Mouse (Mus musculus): ENCODE data around the gene Foxp1. TPM values are rescaled to one million over a fixed set of nuclear protein-coding genes. Genes with fewer than 3 reads are reported as not detected.

Gene Foxp1
- polyA plus RNA-seq, 1 experiment from 2014 or later = 103 TPM

DNA sequence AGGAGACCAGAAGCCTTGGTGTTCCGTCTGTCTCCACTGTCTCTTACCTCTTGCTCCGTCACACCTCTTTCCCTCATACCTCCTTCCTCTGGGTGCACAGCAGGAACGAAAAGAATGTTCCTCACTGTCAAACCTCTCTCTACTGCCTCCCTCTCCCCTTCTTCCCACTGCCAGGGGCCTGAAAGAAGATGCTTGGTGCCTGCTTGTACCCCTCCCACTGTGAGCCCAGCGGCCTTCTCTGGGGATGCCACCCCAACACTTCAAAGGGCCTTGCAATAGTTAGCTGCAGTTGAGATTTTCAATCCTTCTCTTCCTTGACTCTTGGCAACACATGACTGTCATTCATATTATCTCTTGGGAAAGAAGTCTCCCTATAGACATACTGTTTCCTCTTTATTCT, 339.7 kb downstream of the Foxp1 start:
- no peaks in the 10 kb centered on the region for H3K27me3 ChIP-seq (replicated peaks)
- no peak overlapping the region for H3K4me2 ChIP-seq (replicated peaks)
- 85% methylated on average over 4 of the region's 4 CpGs for WGBS
- no peak overlapping the region for H3K9ac ChIP-seq
- no peak for ATAC-seq
- no peaks in the 10 kb centered on the region for H3K4me1 ChIP-seq (replicated peaks)
- H3K36me3 ChIP-seq = no peaks in the 10 kb centered on the region
- no peak overlapping the region for H3K4me3 ChIP-seq (replicated peaks)
- no peaks in the 10 kb centered on the region for H3K9me3 ChIP-seq
- H3K27ac ChIP-seq = no peak overlapping the region

DNA sequence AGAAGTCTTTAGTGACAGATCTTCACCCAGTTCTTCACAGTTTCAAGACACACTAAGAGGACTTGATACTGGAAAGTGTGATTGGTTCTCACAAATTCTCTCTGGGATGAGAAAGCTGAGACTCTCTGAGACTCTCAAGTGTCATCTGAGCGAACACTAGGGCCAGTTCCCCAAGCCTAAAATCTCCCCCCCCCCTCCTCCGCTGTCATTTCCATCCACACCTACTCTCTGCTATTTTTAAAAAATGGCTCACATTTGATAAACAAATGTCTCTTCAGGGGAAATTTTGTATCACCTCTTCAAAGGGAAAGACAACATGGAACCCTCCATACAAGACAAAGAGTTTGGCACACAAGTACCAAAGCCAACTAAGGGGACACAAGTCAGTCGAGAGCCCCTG, 346.3 kb downstream of the Foxp1 start:
- no peaks in the 10 kb centered on the region for H3K36me3 ChIP-seq
- no peak for ATAC-seq
- WGBS = 93% methylated on average over 3 of the region's 3 CpGs
- no peak overlapping the region for H3K4me3 ChIP-seq (replicated peaks)
- H3K4me2 ChIP-seq (replicated peaks) = no peak overlapping the region
- peaks cover 16% of the 10 kb centered on the region for H3K4me1 ChIP-seq (replicated peaks)
- no peaks in the 10 kb centered on the region for H3K9me3 ChIP-seq
- no peaks in the 10 kb centered on the region for H3K27me3 ChIP-seq (replicated peaks)
- H3K27ac ChIP-seq = no peak overlapping the region
- no peak overlapping the region for H3K9ac ChIP-seq

DNA sequence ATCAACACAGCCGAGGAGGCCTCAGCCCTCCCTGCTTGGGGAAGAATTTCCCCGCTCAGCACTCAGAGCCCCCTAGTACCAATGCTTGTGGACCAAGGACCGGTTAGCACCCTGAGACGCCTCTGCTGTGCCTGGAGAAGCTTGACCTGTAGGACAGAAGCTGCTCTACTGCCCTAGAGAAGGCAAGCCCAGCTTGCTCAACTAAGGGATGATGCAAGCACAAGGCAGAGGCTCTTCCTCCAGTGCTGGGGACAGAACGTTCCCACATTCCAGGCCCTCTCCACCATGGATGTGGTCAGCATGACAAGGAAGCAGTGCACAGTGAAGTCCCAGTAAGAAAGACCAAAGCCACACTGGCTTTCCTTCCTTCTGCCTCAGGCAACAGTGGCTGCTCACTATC, 347.1 kb downstream of the Foxp1 start:
- Histone ChIP-seq H3K4me1 (replicated peaks) (peaks cover 16% of the 10 kb centered on the region), H3K27ac (peak overlapping the region; percentile 37; the same call in 1 of the 2 replicates), H3K4me3 (replicated peaks) (no peak overlapping the region), H3K4me2 (replicated peaks) (no peak overlapping the region), H3K27me3 (replicated peaks) (no peaks in the 10 kb centered on the region), H3K9ac (no peak overlapping the region), H3K36me3 (no peaks in the 10 kb centered on the region), H3K9me3 (no peaks in the 10 kb centered on the region)
- 51% methylated on average over 5 of the region's 5 CpGs for WGBS
- peak; percentile 50 for ATAC-seq

DNA sequence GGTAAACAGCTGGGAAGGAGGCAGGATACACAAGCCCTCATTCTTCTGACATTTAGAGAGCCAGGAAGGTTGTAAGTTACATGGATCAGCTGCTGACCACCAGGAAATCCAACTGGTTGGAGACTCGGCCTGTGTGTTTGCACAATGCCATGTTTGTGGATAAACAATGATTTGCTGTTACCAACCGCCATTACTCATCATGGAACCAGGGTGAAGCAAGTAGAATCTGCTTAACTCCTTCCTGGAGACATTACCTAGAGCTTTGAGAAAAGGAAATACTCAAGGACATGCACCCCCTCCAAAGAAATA, 348.7 kb downstream of the Foxp1 start:
- Histone ChIP-seq H3K4me2 (replicated peaks) (peak overlapping the region; percentile 45; the same call in 1 of the 2 replicates), H3K9ac (no peak overlapping the region), H3K36me3 (no peaks in the 10 kb centered on the region), H3K27ac (peak overlapping the region; percentile 80; the same call in 1 of the 2 replicates), H3K27me3 (replicated peaks) (no peaks in the 10 kb centered on the region), H3K9me3 (no peaks in the 10 kb centered on the region), H3K4me1 (replicated peaks) (peaks cover 17% of the 10 kb centered on the region), H3K4me3 (replicated peaks) (no peak overlapping the region)
- ATAC-seq = no peak
- WGBS = 27% methylated on average over 2 of the region's 2 CpGs

DNA sequence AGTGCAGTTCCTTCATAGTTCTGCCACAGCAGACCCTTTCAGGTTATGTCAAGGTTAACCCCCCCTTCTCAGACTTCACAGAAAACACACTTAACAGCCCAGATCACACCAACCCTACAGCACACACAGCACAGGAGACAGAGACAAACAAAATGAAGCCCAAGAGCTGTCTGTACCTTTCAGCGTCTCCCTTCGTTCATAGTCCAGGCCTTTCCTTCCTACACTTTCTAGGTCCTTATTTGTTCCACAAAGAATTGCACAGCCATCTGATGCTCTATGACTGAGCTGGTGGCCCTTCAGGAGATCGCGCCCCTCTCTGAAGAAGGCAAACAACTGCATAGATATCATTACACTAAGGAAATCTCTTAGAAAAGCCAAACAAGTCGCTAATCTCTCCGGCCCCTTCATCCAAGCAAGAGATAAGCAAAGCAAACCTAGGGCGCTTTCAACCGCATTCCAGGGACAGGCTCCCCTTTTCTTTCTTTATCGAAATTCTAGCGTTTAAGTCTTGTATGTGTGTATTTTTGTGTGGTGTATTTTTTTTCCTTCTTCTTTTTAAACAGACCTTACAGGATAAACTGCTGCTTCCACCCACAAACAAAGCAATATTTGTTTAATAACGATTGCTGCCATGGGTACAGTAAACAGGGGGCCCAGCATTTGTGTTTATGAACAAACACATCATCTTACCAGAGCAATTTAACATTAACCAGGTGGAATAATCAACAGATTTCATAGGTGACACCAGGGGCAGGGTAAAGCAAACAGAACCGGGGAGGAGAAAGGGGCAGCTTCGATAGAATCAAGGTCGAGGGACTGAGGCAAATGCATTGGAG, 349.2 kb downstream of the Foxp1 start:
- Histone ChIP-seq H3K9me3 (no peaks in the 10 kb centered on the region), H3K9ac (peak overlapping the region; percentile 14; the same call in 1 of the 2 replicates), H3K4me1 (replicated peaks) (peaks cover 19% of the 10 kb centered on the region), H3K36me3 (no peaks in the 10 kb centered on the region), H3K27me3 (replicated peaks) (no peaks in the 10 kb centered on the region), H3K27ac (peak overlapping the region; percentile 80), H3K4me3 (replicated peaks) (0 out of 2 replicates have a peak overlapping the region, but pooled peaks have one; percentile 3), H3K4me2 (replicated peaks) (peak overlapping the region; percentile 45)
- 27% methylated on average over 14 of the region's 14 CpGs for WGBS
- ATAC-seq = peak; percentile 57

DNA sequence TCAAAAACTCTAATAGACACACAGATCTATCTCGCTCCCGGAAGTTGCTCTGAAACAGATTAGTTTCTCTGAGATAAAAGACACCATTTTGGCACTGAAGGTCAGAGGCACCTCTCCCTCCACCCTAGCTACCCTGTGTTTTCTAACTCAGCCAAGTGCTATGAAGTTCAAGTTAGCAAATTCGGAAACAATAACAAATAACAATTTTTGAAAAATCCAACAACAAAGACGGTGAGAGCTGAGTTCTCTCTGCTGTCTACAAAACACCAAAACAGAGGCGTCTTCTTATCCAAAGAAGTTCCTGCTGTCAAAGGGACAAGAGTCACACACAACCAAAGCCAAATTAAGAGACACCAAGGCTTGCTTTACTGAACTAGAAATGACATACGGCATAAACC, 349.9 kb downstream of the Foxp1 start:
- Histone ChIP-seq H3K4me2 (replicated peaks) (peak overlapping the region; percentile 45), H3K9me3 (no peaks in the 10 kb centered on the region), H3K9ac (no peak overlapping the region), H3K27ac (peak overlapping the region; percentile 80), H3K36me3 (no peaks in the 10 kb centered on the region), H3K27me3 (replicated peaks) (no peaks in the 10 kb centered on the region), H3K4me1 (replicated peaks) (peaks cover 19% of the 10 kb centered on the region), H3K4me3 (replicated peaks) (0 out of 2 replicates have a peak overlapping the region, but pooled peaks have one; percentile 3)
- 47% methylated on average over 6 of the region's 6 CpGs for WGBS
- no peak for ATAC-seq

DNA sequence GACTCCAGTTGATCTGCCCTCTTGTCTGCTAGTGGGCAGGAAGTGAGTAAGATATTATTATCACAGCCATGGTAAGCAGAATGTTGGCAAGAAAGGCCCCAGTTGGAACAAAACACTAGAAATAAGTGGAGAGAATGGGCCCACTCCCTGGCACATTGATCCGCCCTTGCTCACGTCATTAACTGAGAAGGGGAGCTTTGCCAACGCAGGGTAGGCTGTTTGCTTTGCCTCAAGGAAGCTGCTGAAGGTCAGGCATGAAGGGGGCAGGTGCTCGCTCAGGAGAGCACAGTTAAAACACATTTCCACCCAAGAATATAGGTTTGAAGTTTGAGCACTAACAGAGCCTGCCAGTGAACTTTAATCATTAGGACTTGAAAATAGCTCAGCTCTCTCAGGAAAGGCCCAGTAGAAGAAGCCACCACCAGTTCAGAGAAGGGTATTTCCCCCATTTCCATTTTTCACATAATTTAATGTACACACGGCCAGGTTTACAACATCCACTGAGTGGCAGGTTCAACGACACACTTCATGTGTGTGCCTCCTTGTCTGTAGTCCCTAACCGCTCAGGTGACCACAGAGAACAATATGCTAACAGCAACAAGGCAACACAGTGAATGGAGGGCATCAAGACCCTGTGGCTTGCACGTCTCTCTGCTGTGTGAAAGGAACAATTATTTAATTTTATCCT, 350.5 kb downstream of the Foxp1 start:
- no peaks in the 10 kb centered on the region for H3K9me3 ChIP-seq
- 56% methylated on average over 8 of the region's 8 CpGs for WGBS
- no peaks in the 10 kb centered on the region for H3K27me3 ChIP-seq (replicated peaks)
- H3K4me2 ChIP-seq (replicated peaks) = peak overlapping the region; percentile 45; the same call in 1 of the 2 replicates
- H3K4me1 ChIP-seq (replicated peaks) = peaks cover 21% of the 10 kb centered on the region
- no peak overlapping the region for H3K4me3 ChIP-seq (replicated peaks)
- ATAC-seq = peak; percentile 46; the same call in 1 of the 2 replicates
- no peaks in the 10 kb centered on the region for H3K36me3 ChIP-seq
- peak overlapping the region; percentile 80 for H3K27ac ChIP-seq
- no peak overlapping the region for H3K9ac ChIP-seq

DNA sequence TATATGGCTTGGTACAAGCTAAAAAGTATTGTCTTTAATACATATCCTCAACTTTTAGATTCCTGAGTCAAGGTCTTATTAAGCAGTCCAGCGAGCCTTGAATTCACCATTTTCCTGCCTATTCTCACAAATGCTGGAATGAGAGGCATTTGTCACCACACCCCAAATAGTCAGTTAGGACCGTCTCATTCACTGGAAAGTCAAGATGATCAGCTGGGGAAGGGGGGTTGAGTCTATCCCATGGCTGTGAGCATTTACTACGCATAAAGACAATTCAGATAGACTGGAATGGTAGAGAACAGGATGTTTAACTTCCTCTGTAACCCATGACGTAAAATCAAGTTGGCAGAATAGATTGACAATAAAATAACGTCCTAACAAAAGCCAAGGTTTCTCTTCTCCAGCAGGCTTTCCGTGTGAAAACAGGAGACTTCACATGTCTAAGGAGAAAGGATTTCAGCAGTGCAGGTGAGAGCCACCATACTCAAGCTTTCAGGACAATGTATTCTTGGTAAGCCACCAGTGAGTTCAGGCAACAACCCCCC, 351.2 kb downstream of the Foxp1 start:
- peaks cover 23% of the 10 kb centered on the region for H3K4me1 ChIP-seq (replicated peaks)
- WGBS = 53% methylated on average over 6 of the region's 6 CpGs
- H3K27me3 ChIP-seq (replicated peaks) = no peaks in the 10 kb centered on the region
- no peak overlapping the region for H3K4me3 ChIP-seq (replicated peaks)
- no peak overlapping the region for H3K9ac ChIP-seq
- no peaks in the 10 kb centered on the region for H3K36me3 ChIP-seq
- H3K4me2 ChIP-seq (replicated peaks) = peak overlapping the region; percentile 45; the same call in 1 of the 2 replicates
- no peak for ATAC-seq
- H3K9me3 ChIP-seq = no peaks in the 10 kb centered on the region
- peak overlapping the region; percentile 80 for H3K27ac ChIP-seq

DNA sequence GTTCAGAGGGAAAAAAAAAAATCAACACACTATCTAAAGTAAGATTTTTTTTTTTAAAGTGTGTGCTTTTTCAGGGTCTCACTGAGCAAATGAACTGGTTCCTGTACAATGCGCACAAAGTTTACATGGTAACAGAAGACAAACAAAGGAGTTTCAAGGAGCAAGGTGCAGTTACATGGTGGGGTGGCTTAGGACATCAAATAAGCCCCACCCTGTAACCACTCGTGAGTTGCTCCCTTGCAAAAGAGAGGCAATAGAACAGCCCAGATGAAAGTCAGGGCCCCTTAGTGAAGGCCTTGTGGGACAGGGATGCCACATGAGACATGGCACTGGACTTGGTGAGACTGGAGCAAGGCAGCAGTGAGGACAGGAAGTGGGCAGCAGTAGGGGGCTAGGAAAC, 353.8 kb downstream of the Foxp1 start:
- H3K4me1 ChIP-seq (replicated peaks) = peaks cover 14% of the 10 kb centered on the region
- H3K27ac ChIP-seq = peak overlapping the region; percentile 62
- H3K27me3 ChIP-seq (replicated peaks) = no peaks in the 10 kb centered on the region
- no peaks in the 10 kb centered on the region for H3K36me3 ChIP-seq
- WGBS = 67% methylated on average over 2 of the region's 2 CpGs
- H3K9ac ChIP-seq = no peak overlapping the region
- H3K4me3 ChIP-seq (replicated peaks) = no peak overlapping the region
- peak; percentile 79 for ATAC-seq
- no peaks in the 10 kb centered on the region for H3K9me3 ChIP-seq
- H3K4me2 ChIP-seq (replicated peaks) = no peak overlapping the region

DNA sequence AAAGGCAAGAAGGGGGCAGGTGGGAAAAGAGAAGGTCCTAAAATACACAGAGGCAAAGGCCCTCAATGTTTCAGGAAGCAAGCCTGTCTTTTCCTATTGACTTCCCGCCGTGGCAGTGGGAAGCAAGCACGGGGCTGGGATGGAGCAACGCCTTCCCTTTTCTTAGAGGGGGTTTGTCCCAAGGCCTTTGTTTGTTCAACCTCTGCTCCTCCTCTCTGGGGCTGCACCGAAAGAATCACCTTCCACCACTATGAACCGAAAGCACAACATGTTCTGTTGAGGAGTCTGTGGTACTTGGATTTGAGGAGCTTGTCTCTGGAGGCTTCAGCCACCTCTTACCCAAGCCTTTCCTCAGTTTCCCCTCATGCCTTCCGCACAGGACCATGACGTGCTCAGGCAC, 355.5 kb downstream of the Foxp1 start:
- H3K27ac ChIP-seq = no peak overlapping the region
- H3K9me3 ChIP-seq = no peaks in the 10 kb centered on the region
- H3K4me3 ChIP-seq (replicated peaks) = no peak overlapping the region
- H3K4me2 ChIP-seq (replicated peaks) = no peak overlapping the region
- 69% methylated on average over 8 of the region's 8 CpGs for WGBS
- H3K9ac ChIP-seq = no peak overlapping the region
- ATAC-seq = no peak
- peaks cover 7% of the 10 kb centered on the region; the same call in 1 of the 2 replicates for H3K4me1 ChIP-seq (replicated peaks)
- H3K27me3 ChIP-seq (replicated peaks) = no peaks in the 10 kb centered on the region
- H3K36me3 ChIP-seq = no peaks in the 10 kb centered on the region

DNA sequence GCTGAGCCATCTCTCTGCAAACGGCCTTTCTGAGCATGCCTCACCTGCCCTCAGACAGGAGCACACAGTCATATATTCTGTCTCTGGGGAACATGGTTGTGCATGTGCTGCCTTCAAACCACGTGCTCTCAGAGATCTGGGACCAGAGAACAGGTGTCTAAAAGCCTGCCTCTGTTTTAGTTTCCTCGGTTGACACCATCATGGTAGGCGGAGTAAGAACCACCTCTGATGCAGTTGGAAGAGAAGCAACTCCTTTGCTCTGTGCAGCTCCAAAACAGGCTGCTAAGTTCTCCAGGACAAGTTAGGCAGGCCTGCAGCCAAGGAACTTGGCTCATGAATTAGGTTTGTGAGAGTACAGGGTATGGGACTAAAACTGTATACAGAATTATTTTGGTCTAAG, 356.4 kb downstream of the Foxp1 start:
- no peaks in the 10 kb centered on the region for H3K27me3 ChIP-seq (replicated peaks)
- 76% methylated on average over 4 of the region's 4 CpGs for WGBS
- peaks cover 7% of the 10 kb centered on the region; the same call in 1 of the 2 replicates for H3K4me1 ChIP-seq (replicated peaks)
- no peaks in the 10 kb centered on the region for H3K9me3 ChIP-seq
- ATAC-seq = no peak
- H3K9ac ChIP-seq = no peak overlapping the region
- H3K4me2 ChIP-seq (replicated peaks) = no peak overlapping the region
- no peak overlapping the region for H3K4me3 ChIP-seq (replicated peaks)
- no peaks in the 10 kb centered on the region for H3K36me3 ChIP-seq
- H3K27ac ChIP-seq = no peak overlapping the region

DNA sequence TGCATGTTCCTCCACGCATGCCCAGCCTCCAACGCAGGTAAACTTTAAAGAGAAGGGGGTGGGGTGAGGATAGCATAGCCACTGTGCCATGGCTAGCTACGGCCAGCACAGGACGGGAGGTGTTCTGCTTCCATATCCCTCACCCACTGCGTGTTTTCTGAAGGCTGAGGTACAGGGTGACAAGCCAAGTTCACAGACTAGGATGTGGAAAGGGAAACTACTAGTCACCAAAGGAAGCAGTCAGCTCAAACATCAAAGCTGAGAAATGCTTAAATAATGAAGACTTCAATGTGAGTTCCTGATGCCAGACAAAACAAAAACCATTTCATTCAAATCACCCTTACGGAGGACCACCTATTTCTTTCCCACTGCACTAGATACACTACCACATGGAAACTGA, 357.8 kb downstream of the Foxp1 start:
- 87% methylated on average over 6 of the region's 6 CpGs for WGBS
- Histone ChIP-seq H3K4me1 (replicated peaks) (peaks cover 7% of the 10 kb centered on the region; the same call in 1 of the 2 replicates), H3K9ac (no peak overlapping the region), H3K9me3 (no peaks in the 10 kb centered on the region), H3K27ac (no peak overlapping the region), H3K36me3 (no peaks in the 10 kb centered on the region), H3K4me3 (replicated peaks) (no peak overlapping the region), H3K27me3 (replicated peaks) (no peaks in the 10 kb centered on the region), H3K4me2 (replicated peaks) (no peak overlapping the region)
- no peak for ATAC-seq

Data from intestine, embryonic 15.5 days (tissue).